Mouse (Mus musculus) fat pad, adult 2 months (tissue): ENCODE results near the gene Fhad1.

Source experiments
- DNase-seq: peaks from one replicate; pipeline ENCODE4 v3.0.0-alpha.2; 2011; ENCODE audit warnings: low read depth, low spot score; ENCODE audit errors: extremely low read depth

Gene Fhad1

GRCm38 (mm10) chr4:141938535-141938934 lies 76.3 kb downstream of the Fhad1 start:
- DNase-seq, result no peak

- no peak for DNase-seq
Observed at GRCm38 (mm10) chr4:141932785-141933574, 81.9 kb downstream of the Fhad1 start.

GRCm38 (mm10) chr4:141931526-141931925 lies 83.4 kb downstream of the Fhad1 start:
- no peak for DNase-seq

GRCm38 (mm10) chr4:141930001-141930400 lies 84.9 kb downstream of the Fhad1 start:
- no peak for DNase-seq

GRCm38 (mm10) chr4:141928881-141929281 lies 86.0 kb downstream of the Fhad1 start:
- DNase-seq, result peak; percentile 78

DNA sequence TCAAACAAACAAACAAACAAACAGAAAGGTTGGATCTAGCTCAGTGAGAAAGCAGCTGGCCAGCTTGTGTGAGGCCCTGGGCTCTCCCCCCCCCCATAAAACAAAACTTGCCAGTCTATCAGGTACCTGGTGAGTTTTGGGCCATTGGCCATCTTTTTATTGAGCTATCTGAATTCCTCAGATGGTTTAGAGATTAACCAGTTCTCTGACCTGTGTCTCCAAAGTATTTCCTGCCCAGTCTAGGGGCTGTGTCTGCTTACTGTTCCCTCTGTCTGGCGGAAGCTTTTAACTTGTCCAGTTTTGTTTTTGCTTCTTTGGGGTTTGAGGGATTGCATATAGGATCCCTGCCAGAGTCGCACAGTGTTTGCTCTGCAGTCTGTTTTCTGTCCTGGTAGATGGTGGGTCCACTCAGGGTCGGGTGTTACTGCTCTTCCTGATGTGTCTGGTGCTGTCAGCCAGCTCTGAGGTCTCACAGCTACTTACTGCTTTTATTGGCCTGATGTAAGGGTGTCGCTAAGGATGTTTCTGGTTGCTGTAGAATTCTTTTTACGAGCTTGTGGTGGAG lies 89.0 kb downstream of the Fhad1 start:
- DNase-seq, result no peak

DNA sequence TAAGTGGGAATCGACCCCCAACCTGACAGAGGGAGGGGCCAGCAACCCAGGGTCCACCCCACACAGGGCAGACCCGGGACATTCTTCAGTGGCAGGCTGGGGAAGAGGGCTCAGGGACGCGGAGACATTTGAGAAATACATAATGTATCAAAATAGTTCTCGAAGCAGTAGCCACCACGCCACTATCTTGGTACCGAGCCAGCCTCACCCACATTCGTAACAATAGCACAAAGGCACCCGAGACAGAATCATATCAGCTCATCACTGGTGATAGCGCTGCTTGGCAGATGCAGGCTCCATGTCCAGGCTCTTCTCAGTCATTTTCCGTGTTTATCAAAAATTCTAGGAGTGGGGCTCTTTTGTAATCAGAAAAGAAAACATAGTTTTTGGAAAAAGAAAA lies 90.9 kb downstream of the Fhad1 start:
- DNase-seq, result no peak

- no peak for DNase-seq
Observed at GRCm38 (mm10) chr4:141920391-141920790, 94.5 kb downstream of the Fhad1 start.

GRCm38 (mm10) chr4:141917735-141918419 lies 97.0 kb downstream of the Fhad1 start:
- no peak for DNase-seq

- no peak for DNase-seq
Observed at GRCm38 (mm10) chr4:141914040-141914439, 100.8 kb downstream of the Fhad1 start.

- no peak for DNase-seq
Observed at GRCm38 (mm10) chr4:141913201-141913993, 101.5 kb downstream of the Fhad1 start.

GRCm38 (mm10) chr4:141904710-141905109 lies 110.2 kb downstream of the Fhad1 start:
- no peak for DNase-seq

DNA sequence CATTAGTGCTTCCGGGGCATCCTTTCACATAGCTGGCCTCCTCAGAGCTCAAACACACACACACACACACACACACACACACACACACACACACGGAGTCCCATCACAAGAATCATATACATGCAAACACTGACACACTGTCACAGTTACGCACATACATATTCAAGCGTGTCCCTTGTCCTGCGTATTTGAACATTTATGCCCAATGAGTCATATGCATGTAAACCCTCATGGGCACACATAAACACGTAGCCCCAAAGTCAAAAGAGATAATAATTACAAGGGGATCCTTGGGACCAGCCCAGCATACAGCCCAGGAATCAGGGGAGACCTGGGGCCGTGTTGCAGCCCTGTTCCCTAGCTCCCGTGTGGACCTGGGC lies 112.4 kb downstream of the Fhad1 start:
- no peak for DNase-seq

- DNase-seq, result no peak
Observed at GRCm38 (mm10) chr4:141901711-141902478, 113.0 kb downstream of the Fhad1 start.

DNA sequence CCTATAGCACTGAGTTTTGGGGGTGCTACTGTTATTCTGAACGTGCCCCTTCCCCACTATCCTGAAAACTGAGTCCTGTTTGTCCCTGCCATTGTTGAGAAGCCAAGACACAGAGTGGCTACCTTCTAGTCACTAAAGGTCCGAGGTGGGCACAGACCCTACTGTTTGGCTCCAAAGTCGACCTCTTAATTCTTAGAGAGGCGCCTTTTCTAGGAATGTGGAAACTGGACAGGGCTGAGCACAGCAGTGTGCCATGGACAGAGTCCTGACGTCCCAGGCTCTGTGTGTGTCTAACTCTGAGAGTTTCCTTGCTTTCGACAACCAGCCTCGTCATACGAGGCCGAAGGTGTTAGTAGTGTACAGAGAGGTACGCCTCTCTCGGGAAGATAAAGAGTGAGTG lies 114.5 kb downstream of the Fhad1 start:
- no peak for DNase-seq

DNA sequence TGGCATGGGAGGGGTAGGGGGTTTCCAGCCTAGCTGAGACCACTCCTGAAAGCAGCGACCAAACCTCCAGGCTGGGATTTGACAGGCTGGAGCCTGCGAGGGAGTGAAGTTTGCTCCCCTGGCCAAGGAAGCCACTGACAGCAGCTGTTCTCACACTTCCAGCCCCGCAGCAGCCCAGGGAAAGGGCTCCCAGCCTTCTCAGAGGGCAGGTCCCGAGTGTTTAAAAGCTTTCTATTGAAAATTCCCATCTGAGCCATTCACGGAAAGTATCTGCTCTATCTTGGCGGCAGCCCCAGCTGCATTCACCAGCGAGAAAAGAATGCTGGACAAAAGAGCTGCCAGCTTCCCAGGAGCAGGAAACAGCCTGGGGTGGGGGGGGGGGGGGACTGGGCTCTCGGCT lies 114.9 kb downstream of the Fhad1 start:
- no peak for DNase-seq

GRCm38 (mm10) chr4:141898905-141899304 lies 116.0 kb downstream of the Fhad1 start:
- DNase-seq, result no peak

- no peak for DNase-seq
Observed at GRCm38 (mm10) chr4:141897838-141898237, 117.0 kb downstream of the Fhad1 start.

GRCm38 (mm10) chr4:141897225-141897624 lies 117.7 kb downstream of the Fhad1 start:
- no peak for DNase-seq

DNA sequence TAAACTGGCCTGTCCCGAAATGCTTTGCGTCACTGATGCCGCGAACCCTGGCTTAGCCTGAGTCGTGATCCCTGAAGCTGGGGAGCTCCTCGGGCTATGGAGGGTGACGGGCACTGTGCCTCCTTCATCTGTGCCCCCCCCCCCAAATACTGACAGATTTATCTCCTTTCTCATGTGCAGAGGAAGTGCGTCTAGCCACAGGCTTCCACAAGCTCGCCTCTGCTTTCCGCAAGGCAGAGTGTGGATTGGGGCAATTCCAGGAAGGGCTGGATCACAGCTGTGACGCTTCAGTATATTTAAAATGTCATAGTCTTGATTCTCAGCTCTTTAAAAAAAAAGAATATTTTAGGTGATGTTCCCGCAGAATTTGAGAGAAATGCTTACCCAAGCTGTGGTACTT lies 119.1 kb downstream of the Fhad1 start:
- DNase-seq, result no peak
